14 mouse cellular contexts compared by ENCODE assay signal in the genomic region with DNA sequence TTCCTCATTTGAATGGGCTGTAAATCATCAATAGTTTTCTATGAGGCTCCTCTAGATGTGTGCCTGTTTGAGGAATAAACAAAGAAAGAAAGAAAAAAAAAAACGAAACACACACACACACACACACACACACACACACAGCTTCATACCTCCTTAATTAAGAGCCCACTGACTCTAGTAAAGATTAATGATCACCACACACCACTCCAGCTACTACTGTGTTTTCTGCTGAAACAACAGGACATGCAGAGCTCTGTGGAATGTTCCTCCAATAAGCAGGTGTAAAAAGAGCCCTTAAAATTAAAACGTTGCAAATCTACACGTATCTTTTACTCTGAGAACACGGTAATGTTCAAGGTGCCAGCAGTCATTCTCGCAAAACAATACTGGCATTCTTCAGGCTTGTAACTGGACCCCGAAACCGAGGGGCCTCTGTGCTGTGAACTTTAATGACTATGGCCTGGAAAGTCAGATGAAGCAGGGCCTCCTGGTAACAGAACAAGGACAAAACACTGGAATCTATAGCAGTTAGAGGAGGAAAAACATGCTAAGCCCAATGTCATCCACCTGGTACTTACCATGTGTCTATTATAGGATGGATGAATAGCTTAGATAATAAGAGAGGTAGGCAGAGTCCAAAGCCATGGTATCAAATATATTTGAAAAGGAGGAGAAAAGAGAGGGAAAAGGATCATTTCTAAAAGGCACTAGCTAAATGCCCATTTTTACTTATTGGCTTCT.
DNase-seq lines count a peak whose midpoint lies in the region; ATAC-seq lines count a peak whose summit lies in the region.
"Had no signal": no experiment of that assay in that cellular context is flagged by ENCODE, and none has a peak within 500 bp of the region (broad histone marks: within the 10 kb centered on the region; RNA-seq: fewer than 3 reads in every experiment).

No protein-coding gene starts in this region.

- H3K27ac ChIP-seq in neural tube, embryonic 11.5 days (ENCODE audit: low read depth, low read length): 0 out of 2 replicates have a peak overlapping the region, but pooled peaks have one; percentile 2
- no peak overlapping the region; the same call in 1 of the 2 replicates for H3K27ac ChIP-seq in forebrain, embryonic 16.5 days (ENCODE audit: low read length)
- H3K27ac ChIP-seq in limb, embryonic 13.5 days: peak overlapping the region; percentile 75
- H3K27ac ChIP-seq: liver, embryonic 13.5 days; stomach, embryonic 15.5 days had no signal

- no peaks in the 10 kb centered on the region for H3K36me3 ChIP-seq in neural tube, embryonic 11.5 days (ENCODE audit: control insufficient read depth, insufficient read depth, low read length)
- H3K36me3 ChIP-seq in forebrain, embryonic 16.5 days (ENCODE audit: control insufficient read depth, insufficient read depth): no peaks in the 10 kb centered on the region
- no peaks in the 10 kb centered on the region for H3K36me3 ChIP-seq in limb, embryonic 13.5 days
- H3K36me3 ChIP-seq: liver, embryonic 13.5 days; stomach, embryonic 15.5 days had no signal

- H3K4me1 ChIP-seq in neural tube, embryonic 11.5 days (ENCODE audit: control insufficient read depth, insufficient read depth, low read length): no peaks in the 10 kb centered on the region; the same call in 1 of the 2 replicates
- H3K4me1 ChIP-seq in forebrain, embryonic 16.5 days (replicated peaks; ENCODE audit: control insufficient read depth, insufficient read depth, low read length): peaks cover 10% of the 10 kb centered on the region; the same call in 1 of the 2 replicates
- H3K4me1 ChIP-seq in limb, embryonic 13.5 days: peaks cover 15% of the 10 kb centered on the region
- H3K4me1 ChIP-seq: liver, embryonic 13.5 days; stomach, embryonic 15.5 days had no signal

- no peak for DNase-seq in neural tube, embryonic 11.5 days (ENCODE audit: low spot score)
- DNase-seq in neural tube, embryonic 10.5 days (ENCODE audit: extremely low spot score, low spot score): no peak
- no peak for DNase-seq in T-cell, adult 2 months (ENCODE audit: low spot score)
- no peak for DNase-seq in adrenal gland, postnatal 25 days
- DNase-seq in MN1 (ENCODE audit: low spot score): no peak
- no peak for DNase-seq in cerebellum, adult 9-10 months
- DNase-seq: gastrocnemius, postnatal 36 days; liver, embryonic 13.5 days; lung, postnatal 10 days; thymus, postnatal 4 days had no signal

- no peaks in the 10 kb centered on the region for H3K27me3 ChIP-seq in neural tube, embryonic 11.5 days (ENCODE audit: control insufficient read depth, insufficient read depth, low read length)
- no peaks in the 10 kb centered on the region for H3K27me3 ChIP-seq in forebrain, embryonic 16.5 days (replicated peaks; ENCODE audit: control insufficient read depth, insufficient read depth, low read length)
- H3K27me3 ChIP-seq in limb, embryonic 13.5 days: no peaks in the 10 kb centered on the region
- H3K27me3 ChIP-seq: liver, embryonic 13.5 days; stomach, embryonic 15.5 days had no signal

- H3K4me2 ChIP-seq in neural tube, embryonic 11.5 days (ENCODE audit: low read depth): no peak overlapping the region
- no peak overlapping the region for H3K4me2 ChIP-seq in forebrain, embryonic 16.5 days (ENCODE audit: low read length)
- H3K4me2 ChIP-seq in limb, embryonic 13.5 days (replicated peaks): no peak overlapping the region
- H3K4me2 ChIP-seq: liver, embryonic 13.5 days; stomach, embryonic 15.5 days had no signal

- H3K9me3 ChIP-seq in neural tube, embryonic 11.5 days (ENCODE audit: control insufficient read depth, low read length): no peaks in the 10 kb centered on the region
- no peaks in the 10 kb centered on the region for H3K9me3 ChIP-seq in forebrain, embryonic 16.5 days (ENCODE audit: control insufficient read depth, low read length)
- H3K9me3 ChIP-seq in limb, embryonic 13.5 days: no peaks in the 10 kb centered on the region
- H3K9me3 ChIP-seq: liver, embryonic 13.5 days; stomach, embryonic 15.5 days had no signal

- 15% methylated on average over 7 of the region's 7 CpGs for WGBS in neural tube, embryonic 11.5 days
- WGBS in forebrain, embryonic 16.5 days: 15% methylated on average over 7 of the region's 7 CpGs
- 6% methylated on average over 7 of the region's 7 CpGs for WGBS in limb, embryonic 13.5 days

- ATAC-seq in neural tube, embryonic 11.5 days (ENCODE audit: insufficient read depth, low FRiP score, low TSS enrichment): peak; percentile 43; the same call in 1 of the 2 replicates
- peak; percentile 34; the same call in 1 of the 2 replicates for ATAC-seq in forebrain, embryonic 16.5 days
- peak; percentile 59; the same call in 1 of the 2 replicates for ATAC-seq in limb, embryonic 13.5 days (ENCODE audit: low FRiP score, low read depth)
- ATAC-seq: inflammation-experienced regulatory T-cells, adult 6 months had no signal

- no peak overlapping the region for H3K4me3 ChIP-seq in neural tube, embryonic 11.5 days (ENCODE audit: low read depth, low read length)
- no peak overlapping the region for H3K4me3 ChIP-seq in forebrain, embryonic 16.5 days (replicated peaks; ENCODE audit: low read length)
- no peak overlapping the region for H3K4me3 ChIP-seq in limb, embryonic 13.5 days
- H3K4me3 ChIP-seq: liver, embryonic 13.5 days; stomach, embryonic 15.5 days had no signal

- no peak overlapping the region for H3K9ac ChIP-seq in neural tube, embryonic 11.5 days (ENCODE audit: low read length)
- H3K9ac ChIP-seq in forebrain, embryonic 16.5 days (replicated peaks; ENCODE audit: low read depth, low read length): no peak overlapping the region
- no peak overlapping the region for H3K9ac ChIP-seq in limb, embryonic 13.5 days
- H3K9ac ChIP-seq: liver, embryonic 13.5 days; stomach, embryonic 15.5 days had no signal
